Mouse (Mus musculus) adrenal gland, postnatal 25 days (tissue): ENCODE data around the gene Ttc30a2. TPM values are rescaled to one million over a fixed set of nuclear protein-coding genes. Genes with fewer than 3 reads are reported as not detected.
"Not testable (repeated sequence)": the region's sequence is repeated elsewhere in the genome, so short reads cannot be mapped to it uniquely, and the experiment has no call there.

Experiments
- DNase-seq: peaks from one replicate; pipeline ENCODE4 v3.0.0; 2021; ENCODE audit warnings: mixed read lengths
- long read RNA-seq: library from polyadenylated mRNA; stranded (forward); transcript quantifications from one replicate; pipeline ENCODE4 v2.0.0, GENCODE M21; 2021
- total RNA-seq: library from RNA; stranded (reverse); gene quantifications from 2 replicates; pipeline ENCODE4 v1.2.3, GENCODE M21; 2021

Gene Ttc30a2
- 0.52 and 0.79 TPM in 2 replicates for total RNA-seq
- long read RNA-seq, result 0 reads

- not testable (repeated sequence) for DNase-seq
Observed at GRCm38 (mm10) chr2:75977752-75978368, at the start of gene Ttc30a2. Gene Ttc30a2, minus strand, starts transcription at chr2:75978170.

- no peak for DNase-seq
Observed at GRCm38 (mm10) chr2:76016890-76017289, 38.9 kb upstream of the Ttc30a2 start.

DNA sequence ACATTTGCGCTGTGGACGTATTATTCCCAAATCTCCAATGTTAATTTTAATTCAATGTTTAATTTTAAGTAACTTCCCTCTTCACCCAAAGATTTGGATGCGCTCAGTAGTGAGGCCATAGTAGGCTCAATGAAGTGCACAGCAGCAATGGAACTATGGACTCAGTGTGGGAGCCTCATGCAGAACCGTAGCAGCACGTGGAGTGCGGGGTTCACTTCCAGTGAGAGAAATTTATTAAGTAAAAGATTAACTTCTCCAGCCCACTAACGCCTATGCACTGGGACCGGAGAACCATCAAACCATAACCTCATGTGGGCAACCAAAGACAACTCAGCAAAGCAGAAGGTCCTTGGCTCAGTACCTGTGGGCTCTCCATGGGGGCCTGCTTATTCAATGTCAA is 38.2 kb upstream of the Ttc30a2 start:
- no peak for DNase-seq

DNA sequence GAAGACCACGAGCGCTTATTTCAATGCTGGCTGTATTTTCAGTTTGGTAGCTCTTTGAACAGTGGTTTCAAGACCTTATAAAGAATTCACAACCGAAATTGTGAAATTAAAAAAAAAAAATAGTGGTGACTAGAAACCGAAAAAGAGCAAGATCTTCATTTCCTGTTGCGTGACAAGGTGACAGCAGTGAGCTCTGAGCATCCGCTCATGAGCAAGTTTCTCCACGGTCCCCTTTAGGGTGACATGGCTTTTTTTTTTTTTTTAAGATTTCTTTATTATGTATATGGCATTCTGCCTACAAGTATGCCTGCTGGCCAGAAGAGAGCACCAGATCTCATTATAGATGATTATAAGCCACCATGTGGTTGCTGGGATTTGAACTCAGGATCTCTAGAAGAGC is 37.5 kb upstream of the Ttc30a2 start:
- no peak for DNase-seq

- no peak for DNase-seq
Observed at GRCm38 (mm10) chr2:76014659-76015058, 36.7 kb upstream of the Ttc30a2 start.

DNA sequence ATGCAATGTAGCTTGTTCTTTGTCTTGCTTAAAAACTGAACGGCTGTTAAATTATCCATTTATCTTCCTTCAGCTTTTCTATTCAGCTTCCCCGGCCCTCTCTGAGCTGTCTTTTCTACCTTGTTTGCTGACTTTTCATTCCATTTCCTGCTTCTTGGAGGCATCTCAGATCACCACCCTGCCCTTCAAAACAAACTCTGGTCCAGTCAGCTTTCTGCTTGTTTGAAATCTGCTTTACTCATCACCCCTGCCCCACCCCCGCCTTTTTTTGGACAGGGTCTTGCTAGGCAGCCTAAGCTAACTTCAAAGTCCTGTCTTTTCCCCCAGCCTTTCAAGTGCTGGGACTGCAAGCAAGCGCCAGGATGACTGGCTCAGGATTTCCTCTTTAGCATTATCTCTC is 28.2 kb upstream of the Ttc30a2 start:
- DNase-seq, result no peak

DNA sequence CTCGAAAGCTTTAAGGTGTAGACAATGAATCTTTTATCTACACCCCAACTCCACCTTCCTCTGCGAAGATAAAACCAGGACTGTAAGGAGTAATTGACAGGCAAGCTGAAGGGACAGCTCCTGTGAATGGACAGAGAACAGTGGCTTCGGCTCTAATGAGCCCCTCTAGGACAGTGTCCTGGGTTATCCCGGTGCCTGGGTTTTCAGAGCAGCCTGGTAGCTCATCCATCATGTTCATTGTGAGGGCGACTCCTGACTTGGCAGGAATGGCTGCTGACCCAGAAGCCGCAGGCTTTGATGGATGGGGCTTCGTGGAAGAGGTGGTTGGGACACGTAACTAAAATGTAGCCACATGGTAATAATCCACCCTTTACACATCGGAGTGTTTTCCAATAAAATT is 24.9 kb upstream of the Ttc30a2 start:
- no peak for DNase-seq

DNA sequence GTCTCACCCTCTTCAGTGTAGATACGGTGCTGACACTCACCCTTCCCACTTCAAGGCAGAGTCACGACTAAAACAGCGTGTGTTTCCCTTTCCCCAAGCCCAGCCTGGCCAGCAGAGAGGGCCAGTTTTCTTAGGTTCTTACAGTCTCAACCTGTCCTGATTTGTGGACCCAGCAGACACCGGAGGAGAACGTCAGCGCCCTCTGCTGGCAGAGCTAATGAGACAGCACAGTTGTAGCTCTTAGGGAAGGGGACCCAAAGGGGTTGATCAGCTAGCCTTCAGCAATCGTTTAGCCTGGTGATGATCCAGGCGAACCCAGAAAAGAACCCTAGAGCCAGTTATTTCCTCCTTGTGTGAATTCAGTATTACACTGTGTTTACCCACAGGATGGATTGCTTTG is 23.4 kb upstream of the Ttc30a2 start:
- peak; percentile 81 for DNase-seq

DNA sequence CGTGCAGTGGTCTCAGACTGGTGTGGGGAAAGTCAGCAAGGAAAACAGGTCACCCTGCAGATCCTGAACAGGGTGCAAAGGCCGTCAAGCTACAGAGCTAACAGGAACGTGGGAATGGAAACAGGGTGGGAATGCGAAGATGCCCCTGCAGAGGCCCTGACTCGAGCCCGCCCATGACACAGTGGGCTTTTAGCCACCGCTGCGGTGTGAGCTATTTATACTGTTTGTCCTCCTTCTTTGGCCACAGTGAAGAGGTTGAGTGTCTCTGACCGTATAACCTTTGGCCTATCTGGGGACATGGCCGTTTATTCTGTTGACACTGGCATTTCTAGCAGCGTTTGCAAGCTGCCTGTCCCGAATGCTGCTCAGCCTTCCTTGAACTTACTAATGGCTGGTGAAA is 21.7 kb upstream of the Ttc30a2 start:
- no peak for DNase-seq

DNA sequence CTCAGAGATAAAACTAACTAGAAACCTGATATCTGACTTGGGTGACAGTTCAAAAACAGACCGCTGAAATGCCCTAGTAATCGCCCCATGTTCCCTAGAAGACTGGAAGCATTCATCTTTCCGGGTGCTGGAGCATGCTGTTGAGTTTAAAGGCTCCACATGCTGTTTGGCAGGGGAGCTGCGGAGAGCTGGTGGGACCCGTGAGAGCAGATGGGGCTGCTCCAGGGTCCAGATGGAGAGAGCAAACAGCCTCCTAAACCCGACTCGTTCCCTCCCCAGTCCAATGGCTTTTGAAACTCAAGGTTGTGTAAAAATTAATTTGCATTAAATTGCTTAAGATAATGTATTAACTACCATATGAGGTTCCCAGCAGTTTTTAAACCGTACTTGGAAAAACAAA is 20.7 kb upstream of the Ttc30a2 start:
- no peak for DNase-seq

- DNase-seq, result peak; percentile 21
Observed at GRCm38 (mm10) chr2:75997726-75998125, 19.8 kb upstream of the Ttc30a2 start.

DNA sequence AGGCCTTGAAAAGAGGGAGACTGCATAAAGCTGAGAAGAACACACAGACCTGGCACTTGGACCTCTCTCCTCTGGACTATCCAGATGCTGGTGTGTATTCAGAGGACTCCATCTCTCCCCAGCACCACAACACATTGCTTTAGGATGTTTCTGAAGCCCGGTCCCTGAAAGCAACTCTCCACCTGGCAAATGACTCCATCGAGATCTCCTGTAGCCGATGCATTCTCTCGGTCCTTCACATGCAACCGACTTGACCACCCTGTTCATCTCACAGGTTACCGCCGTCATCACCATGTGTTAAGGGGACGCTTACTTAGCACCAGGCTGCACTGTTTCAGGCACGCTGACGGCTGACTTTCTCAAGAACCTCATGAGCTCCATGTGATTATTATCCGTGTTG is 16.9 kb upstream of the Ttc30a2 start:
- no peak for DNase-seq

DNA sequence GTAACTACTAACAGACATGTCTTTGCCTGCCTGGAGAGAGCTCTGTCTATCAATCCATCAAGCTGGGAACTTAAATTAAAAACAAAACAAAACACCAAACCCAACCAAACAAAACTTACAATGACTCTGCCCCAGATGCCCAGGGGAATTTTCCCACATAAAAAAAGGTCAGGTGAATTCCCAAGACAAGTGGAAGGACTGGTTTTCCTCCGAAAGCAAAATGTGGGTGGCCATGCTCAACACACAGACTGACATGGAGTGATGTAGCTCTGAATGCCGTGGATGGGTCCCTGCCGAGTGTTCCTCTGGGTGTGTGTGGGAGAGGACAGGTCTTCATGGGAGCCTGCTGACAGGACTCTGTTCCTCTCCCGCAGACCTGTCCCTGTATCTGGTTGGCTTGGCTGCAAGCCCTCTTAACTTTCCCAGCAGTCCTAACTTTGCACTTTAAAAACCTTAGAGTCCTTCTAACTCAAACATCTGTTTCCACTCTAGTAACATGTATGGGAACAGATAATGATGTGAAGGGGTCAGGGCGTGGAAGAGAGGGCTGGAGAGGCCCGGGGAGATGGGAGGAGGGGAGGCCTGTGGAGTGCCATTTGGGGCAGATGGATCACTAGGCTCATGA is 13.7 kb upstream of the Ttc30a2 start:
- no peak for DNase-seq

GRCm38 (mm10) chr2:75990885-75991539 is 13.0 kb upstream of the Ttc30a2 start:
- DNase-seq, result peak; percentile 83

GRCm38 (mm10) chr2:75989694-75990093 is 11.7 kb upstream of the Ttc30a2 start:
- no peak for DNase-seq

DNA sequence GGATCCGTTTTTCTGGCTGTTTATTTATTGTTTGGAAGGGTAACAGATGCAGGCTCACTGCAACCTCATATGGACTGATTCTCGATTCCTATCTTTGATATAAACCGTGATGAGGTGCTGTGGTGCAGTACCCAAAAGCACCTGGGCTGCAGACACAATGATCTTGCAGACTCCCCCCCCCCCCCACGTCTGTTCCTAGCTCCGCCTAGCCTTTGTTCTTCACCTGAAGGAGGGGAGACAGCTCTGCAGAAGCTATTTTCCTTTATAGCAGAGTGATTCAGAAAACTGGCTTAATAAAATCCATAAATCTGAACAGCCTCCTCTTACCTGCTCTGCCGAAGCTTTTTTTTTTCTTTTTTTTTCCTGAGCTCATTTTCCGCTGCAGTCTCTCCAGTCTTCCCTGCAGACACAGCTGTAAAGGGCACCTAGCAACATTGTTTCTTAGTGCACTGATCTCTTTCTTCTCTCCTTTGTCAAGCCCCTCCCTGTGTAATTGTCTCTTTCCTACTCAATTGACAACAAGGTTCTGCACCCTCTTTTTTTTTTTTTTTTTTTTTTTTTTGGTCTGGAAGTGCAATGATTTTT is 10.9 kb upstream of the Ttc30a2 start:
- DNase-seq, result no peak

- no peak for DNase-seq
Observed at GRCm38 (mm10) chr2:75988378-75988777, 10.4 kb upstream of the Ttc30a2 start.

- DNase-seq, result no peak
Observed at GRCm38 (mm10) chr2:75987739-75988138, 9.8 kb upstream of the Ttc30a2 start.

DNA sequence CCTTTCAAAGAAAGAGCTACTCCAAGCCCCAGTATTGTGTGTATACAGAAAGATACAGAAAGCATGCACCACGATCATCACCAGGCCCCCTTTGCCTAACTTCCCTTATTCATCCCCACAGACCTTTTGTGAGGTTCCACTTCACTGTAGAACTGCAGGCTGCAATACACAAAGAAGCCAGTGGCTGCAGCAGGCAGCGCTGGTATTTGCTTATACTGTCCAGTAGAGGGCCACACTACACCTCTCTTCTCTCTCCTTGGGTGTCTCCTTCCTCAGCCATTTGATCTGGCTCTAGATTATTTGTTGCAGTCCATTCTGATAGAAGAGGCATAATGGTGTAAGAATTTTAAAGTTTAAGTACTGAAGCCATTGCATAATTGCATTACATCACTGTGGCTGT is 7.2 kb upstream of the Ttc30a2 start:
- no peak for DNase-seq

GRCm38 (mm10) chr2:75983847-75984246 is 5.9 kb upstream of the Ttc30a2 start:
- no peak for DNase-seq

DNA sequence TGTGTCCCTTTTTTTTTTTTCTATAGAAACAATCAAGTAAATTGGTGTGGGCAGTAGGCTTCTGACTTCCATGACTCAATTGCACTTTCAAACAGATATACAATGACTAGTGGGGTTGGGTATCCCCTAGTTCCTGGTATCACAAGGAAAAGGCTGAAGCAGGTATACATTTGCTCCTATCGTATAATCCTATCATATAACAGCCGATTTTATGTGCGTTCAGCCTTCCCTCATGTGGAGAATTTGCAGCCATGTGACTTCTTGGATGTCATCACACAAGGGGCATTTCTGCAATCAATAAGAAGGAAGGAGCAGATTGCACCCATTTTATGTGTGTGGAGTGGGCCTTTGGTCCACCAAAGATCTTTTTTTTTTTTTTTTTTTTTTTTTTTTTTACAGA is 5.1 kb upstream of the Ttc30a2 start:
- DNase-seq, result no peak

DNA sequence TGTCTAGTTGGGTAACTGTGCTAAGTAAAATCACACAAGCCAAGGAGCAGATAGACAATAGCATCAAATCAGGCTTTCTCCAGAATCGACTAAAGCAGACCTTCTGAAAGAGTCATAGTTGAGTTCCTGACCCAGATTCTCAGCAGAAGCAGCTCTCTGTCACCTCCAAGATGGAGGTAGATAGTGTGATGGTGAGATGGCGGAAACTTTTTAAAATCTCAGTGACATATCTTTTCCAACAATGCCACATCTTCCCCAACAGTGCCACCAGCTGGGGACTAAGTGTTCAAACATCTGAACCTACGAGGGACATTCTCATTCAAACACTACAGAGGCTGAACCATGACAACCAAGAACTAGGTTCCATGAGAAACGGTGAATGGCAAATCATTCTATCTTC is 4.7 kb upstream of the Ttc30a2 start:
- no peak for DNase-seq

GRCm38 (mm10) chr2:75981440-75982081 is 3.6 kb upstream of the Ttc30a2 start, which contains the start of gene Ttc30a1:
Gene Ttc30a1, minus strand, starts transcription at chr2:75981967.
- DNase-seq, result peak; percentile 60
